Mouse (Mus musculus): Measurements from ENCODE around the gene Myh7. TPM values are rescaled to one million over a fixed set of nuclear protein-coding genes. Genes with fewer than 3 reads are reported as not detected.
A peak's percentile ranks its signal among the peaks of the same experiment; 100 is the strongest.

Myh7 gene
- total and polyA plus RNA-seq, 2 experiments from 2014 or later = 1,537 to 4,273 TPM

DNA sequence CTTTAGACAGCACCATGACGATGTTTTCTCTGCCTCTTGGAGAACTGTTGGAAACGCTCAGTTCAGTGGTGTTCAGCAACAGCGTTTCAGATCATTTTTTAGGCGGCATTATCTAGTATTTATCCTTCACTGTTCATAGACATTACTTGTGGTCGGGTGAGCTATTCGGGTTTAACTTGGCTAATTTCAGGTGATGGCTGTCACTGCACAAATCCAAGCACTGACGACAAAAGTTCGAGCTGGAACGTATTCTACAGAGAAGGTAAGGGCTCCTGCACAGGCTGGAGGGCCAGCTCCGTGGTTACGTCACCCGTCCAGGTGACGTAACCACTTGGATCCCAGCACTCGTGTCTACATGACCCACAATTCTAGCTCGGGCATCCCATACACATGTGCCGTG lies 22.4 kb upstream of the Myh7 start:
- H3K4me3 ChIP-seq (ENCODE audit: low read depth, low read length) = no peak overlapping the region
- H3K9ac ChIP-seq (replicated peaks; ENCODE audit: low read depth, low read length) = no peak overlapping the region
- DNase-seq (ENCODE audit: low spot score) (no peak), ATAC-seq (ENCODE audit: insufficient read depth, low read depth) (no peak)
- WGBS = 88% methylated on average over 16 of the region's 16 CpGs
- TF ChIP-seq EP300 (IDR thresholded peaks at IDR 0.05; ENCODE audit: low read depth) = no peak
- TF ChIP-seq CTCF (IDR thresholded peaks at IDR 0.05; ENCODE audit: low read depth) = no peak
- no peaks in the 10 kb centered on the region for H3K27me3 ChIP-seq (ENCODE audit: control insufficient read depth, insufficient read depth, low read length)
- H3K27ac ChIP-seq (ENCODE audit: low read depth) = no peak overlapping the region
- peaks cover 36% of the 10 kb centered on the region for H3K36me3 ChIP-seq (replicated peaks; ENCODE audit: control insufficient read depth, insufficient read depth, low read length)
- no peaks in the 10 kb centered on the region for H3K9me3 ChIP-seq (replicated peaks; ENCODE audit: control insufficient read depth, low read length)
- no peak overlapping the region for H3K4me2 ChIP-seq (ENCODE audit: low read depth, low read length)
- 0 out of 2 replicates have a peak, but pooled peaks cover 3% of the 10 kb centered on the region for H3K4me1 ChIP-seq (ENCODE audit: control insufficient read depth, insufficient read depth)

DNA sequence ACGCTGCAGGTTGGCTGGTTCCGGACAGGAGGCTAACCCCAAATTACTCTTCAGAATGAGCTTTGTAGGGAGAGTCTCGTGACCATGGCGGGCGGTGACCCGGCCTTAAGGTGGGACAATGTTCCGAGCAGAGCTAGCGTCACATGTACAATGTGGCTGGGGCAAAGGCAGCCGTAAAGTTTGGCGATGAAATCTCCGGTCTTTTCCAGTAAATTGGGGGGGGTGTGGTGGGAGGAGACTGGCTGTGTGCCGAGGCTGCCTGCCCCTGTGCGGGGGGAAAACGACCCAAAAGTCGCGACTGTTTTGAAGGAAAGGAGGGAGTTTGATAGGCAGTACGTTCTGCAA lies 21.3 kb upstream of the Myh7 start:
- H3K4me3 ChIP-seq (ENCODE audit: low read depth, low read length) = peak overlapping the region; percentile 78
- under 1% methylated on average over 17 of the region's 17 CpGs for WGBS

DNA sequence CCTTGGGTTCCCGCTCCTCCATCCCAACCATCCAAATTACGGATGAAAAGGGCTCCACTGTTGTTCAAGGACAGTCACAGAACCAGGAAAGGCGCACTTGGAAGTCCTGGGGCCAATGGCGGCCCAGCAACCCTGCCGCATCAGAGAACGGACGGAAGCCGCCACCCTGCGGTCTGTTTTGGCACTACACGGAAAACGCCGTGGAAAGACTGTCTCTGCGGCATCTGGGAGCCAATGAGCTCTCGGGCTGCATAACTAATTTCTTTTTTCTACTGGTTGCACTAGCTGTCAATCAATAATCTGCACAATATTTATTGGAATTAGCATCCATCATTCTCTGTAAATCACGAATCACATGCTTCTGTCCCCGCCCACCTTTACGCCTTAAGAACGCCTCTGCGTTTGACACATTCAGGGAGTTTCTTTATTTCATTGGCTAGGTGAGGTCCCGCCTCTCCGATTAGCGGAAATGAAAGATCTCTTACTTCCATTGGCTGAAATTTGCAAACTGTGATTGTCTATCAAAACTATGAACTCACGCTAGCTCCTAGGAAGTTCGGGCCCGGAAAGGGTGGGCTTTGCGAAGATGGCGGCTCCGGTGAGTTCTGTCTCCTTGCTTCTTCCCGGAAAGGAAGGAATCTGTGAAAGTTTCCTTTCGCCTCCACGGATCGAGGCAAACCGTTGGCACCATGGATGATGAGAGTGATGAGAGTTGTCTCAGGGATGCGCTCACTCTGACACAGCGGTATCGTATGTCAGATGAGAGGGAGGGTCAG lies 20.8 kb upstream of the Myh7 start, which contains the start of gene Ngdn:
Gene Ngdn, plus strand, starts transcription at position 464 of the 776 bp plus-strand sequence.
- H3K27me3 ChIP-seq (ENCODE audit: control insufficient read depth, insufficient read depth, low read length) = no peaks in the 10 kb centered on the region
- TF ChIP-seq EP300 (IDR thresholded peaks at IDR 0.05; ENCODE audit: low read depth) (peak; percentile 94), CTCF (IDR thresholded peaks at IDR 0.05; ENCODE audit: low read depth) (peak; percentile 93)
- H3K9ac ChIP-seq (replicated peaks; ENCODE audit: low read depth, low read length) = peak within 1 kb of the TSS; percentile 80
- peak within 1 kb of the TSS; percentile 91 for H3K4me2 ChIP-seq (ENCODE audit: low read depth, low read length)
- H3K9me3 ChIP-seq (replicated peaks; ENCODE audit: control insufficient read depth, low read length) = no peaks in the 10 kb centered on the region
- DNase-seq (ENCODE audit: low spot score) = peak; percentile 100
- WGBS = under 1% methylated on average over 36 of the region's 36 CpGs
- peak within 1 kb of the TSS; percentile 78 for H3K4me3 ChIP-seq (ENCODE audit: low read depth, low read length)
- peak; percentile 91 for ATAC-seq (ENCODE audit: insufficient read depth, low read depth)
- H3K27ac ChIP-seq (ENCODE audit: low read depth) = peak within 1 kb of the TSS; percentile 98
- peaks cover 20% of the 10 kb centered on the region for H3K36me3 ChIP-seq (replicated peaks; ENCODE audit: control insufficient read depth, insufficient read depth, low read length)
- H3K4me1 ChIP-seq (ENCODE audit: control insufficient read depth, insufficient read depth) = 0 out of 2 replicates have a peak, but pooled peaks cover 3% of the 10 kb centered on the region

More for the DNA sequence above, 21.3 kb upstream of the Myh7 start:
- Histone ChIP-seq H3K4me2 (ENCODE audit: low read depth, low read length) (peak overlapping the region; percentile 91), H3K27ac (ENCODE audit: low read depth) (peak overlapping the region; percentile 82), H3K9ac (replicated peaks; ENCODE audit: low read depth, low read length) (peak overlapping the region; percentile 80), H3K27me3 (ENCODE audit: control insufficient read depth, insufficient read depth, low read length) (no peaks in the 10 kb centered on the region), H3K4me1 (ENCODE audit: control insufficient read depth, insufficient read depth) (0 out of 2 replicates have a peak, but pooled peaks cover 3% of the 10 kb centered on the region), H3K9me3 (replicated peaks; ENCODE audit: control insufficient read depth, low read length) (no peaks in the 10 kb centered on the region), H3K36me3 (replicated peaks; ENCODE audit: control insufficient read depth, insufficient read depth, low read length) (peaks cover 25% of the 10 kb centered on the region)
- TF ChIP-seq CTCF (IDR thresholded peaks at IDR 0.05; ENCODE audit: low read depth) (no peak), EP300 (IDR thresholded peaks at IDR 0.05; ENCODE audit: low read depth) (no peak)
- DNase-seq (ENCODE audit: low spot score) = no peak
- peak; percentile 8 for ATAC-seq (ENCODE audit: insufficient read depth, low read depth)

DNA sequence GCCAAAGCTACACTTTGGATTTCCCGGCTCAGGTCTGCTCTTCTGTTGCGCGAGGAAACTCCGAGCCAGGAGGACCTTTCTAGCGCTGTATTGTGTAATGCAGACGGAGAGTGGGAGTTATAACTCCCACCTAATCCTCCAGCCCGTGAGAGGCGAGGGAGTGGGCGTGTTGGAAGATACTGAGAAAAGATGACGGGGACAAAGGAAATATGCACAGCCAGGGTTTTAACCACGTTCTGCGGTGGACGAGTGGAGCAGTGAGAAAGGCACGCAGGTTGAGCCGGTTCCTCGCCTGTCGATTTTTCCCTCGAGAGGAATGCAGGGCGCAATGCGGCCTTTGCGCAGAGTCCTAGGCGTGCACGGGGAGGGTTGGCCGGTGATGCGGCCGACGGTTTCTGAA lies 20.2 kb upstream of the Myh7 start:
- DNase-seq (ENCODE audit: low spot score) = peak; percentile 60
- Histone ChIP-seq H3K4me1 (ENCODE audit: control insufficient read depth, insufficient read depth) (peaks cover 3% of the 10 kb centered on the region; the same call in 1 of the 2 replicates), H3K4me3 (ENCODE audit: low read depth, low read length) (peak overlapping the region; percentile 49), H3K4me2 (ENCODE audit: low read depth, low read length) (peak overlapping the region; percentile 79), H3K36me3 (replicated peaks; ENCODE audit: control insufficient read depth, insufficient read depth, low read length) (peaks cover 20% of the 10 kb centered on the region), H3K9me3 (replicated peaks; ENCODE audit: control insufficient read depth, low read length) (no peaks in the 10 kb centered on the region), H3K9ac (replicated peaks; ENCODE audit: low read depth, low read length) (peak overlapping the region; percentile 62), H3K27ac (ENCODE audit: low read depth) (peak overlapping the region; percentile 98), H3K27me3 (ENCODE audit: control insufficient read depth, insufficient read depth, low read length) (no peaks in the 10 kb centered on the region)
- TF ChIP-seq CTCF (IDR thresholded peaks at IDR 0.05; ENCODE audit: low read depth) = no peak
- TF ChIP-seq EP300 (IDR thresholded peaks at IDR 0.05; ENCODE audit: low read depth) = no peak
- peak; percentile 40 for ATAC-seq (ENCODE audit: insufficient read depth, low read depth)
- under 1% methylated on average over 27 of the region's 27 CpGs for WGBS

DNA sequence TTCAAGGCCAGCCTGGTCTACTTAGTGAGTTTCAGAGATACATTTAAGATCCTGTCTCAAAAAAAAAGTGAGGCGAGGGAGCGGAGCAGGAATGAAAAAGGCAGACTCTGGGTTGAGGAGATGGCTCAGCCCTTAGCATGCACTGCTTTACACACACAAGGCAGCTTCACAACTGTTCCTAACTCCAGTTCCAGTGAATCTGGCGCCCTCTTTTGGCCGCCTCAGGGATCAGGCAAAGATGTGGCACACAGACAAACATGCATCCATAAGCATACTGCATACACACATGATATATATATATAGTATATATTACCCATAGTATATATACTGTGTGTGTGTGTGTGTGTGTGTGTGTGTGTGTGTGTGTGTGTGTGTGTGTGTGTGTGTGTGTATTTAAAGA lies 16.7 kb upstream of the Myh7 start:
- Histone ChIP-seq H3K36me3 (replicated peaks; ENCODE audit: control insufficient read depth, insufficient read depth, low read length) (no peaks in the 10 kb centered on the region), H3K9me3 (replicated peaks; ENCODE audit: control insufficient read depth, low read length) (no peaks in the 10 kb centered on the region), H3K27me3 (ENCODE audit: control insufficient read depth, insufficient read depth, low read length) (no peaks in the 10 kb centered on the region), H3K4me2 (ENCODE audit: low read depth, low read length) (no peak overlapping the region), H3K27ac (ENCODE audit: low read depth) (no peak overlapping the region), H3K4me3 (ENCODE audit: low read depth, low read length) (no peak overlapping the region), H3K9ac (replicated peaks; ENCODE audit: low read depth, low read length) (no peak overlapping the region), H3K4me1 (ENCODE audit: control insufficient read depth, insufficient read depth) (peaks cover 3% of the 10 kb centered on the region; the same call in 1 of the 2 replicates)
- DNase-seq (ENCODE audit: low spot score) (no peak), ATAC-seq (ENCODE audit: insufficient read depth, low read depth) (no peak)
- TF ChIP-seq CTCF (IDR thresholded peaks at IDR 0.05; ENCODE audit: low read depth) (peak; percentile 42), EP300 (IDR thresholded peaks at IDR 0.05; ENCODE audit: low read depth) (no peak)
- WGBS = 73% methylated on average over 4 of the region's 4 CpGs

Measured in heart, postnatal 0 days (tissue).